Mouse (Mus musculus): Measurements from ENCODE around the gene Cbx1. TPM values are rescaled to one million over a fixed set of nuclear protein-coding genes. Genes with fewer than 3 reads are reported as not detected.

The Cbx1 gene
- total and polyA plus RNA-seq, 2 experiments: 9.7 to 16.0 TPM

DNA sequence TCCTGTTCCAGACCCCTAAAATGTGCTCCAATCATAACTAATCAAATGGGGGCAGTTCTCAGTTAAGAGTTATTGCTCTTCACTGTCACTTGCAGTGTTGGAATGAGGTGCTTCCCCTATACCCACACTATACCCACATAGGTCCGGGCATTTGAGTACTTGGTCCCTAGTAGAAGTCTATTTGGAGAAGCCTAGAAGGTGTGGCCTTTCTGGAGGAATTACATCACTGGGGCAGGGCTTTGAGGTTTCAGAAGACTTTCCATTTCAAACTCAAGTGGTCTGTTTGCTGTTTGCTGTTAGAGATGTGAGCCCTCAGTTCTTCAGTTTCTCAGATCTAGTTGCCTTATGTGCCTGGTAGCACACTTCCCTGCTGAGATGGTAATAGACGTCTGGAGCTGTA is 44.0 kb downstream of the Cbx1 start:
- no peak overlapping the region for H3K9ac ChIP-seq (ENCODE audit: low read depth, low read length)
- TF ChIP-seq CTCF (IDR thresholded peaks at IDR 0.05; ENCODE audit: low read depth, low read length) (no peak), POLR2A (IDR thresholded peaks at IDR 0.05; ENCODE audit: extremely low read depth, insufficient read depth, low read length) (no peak)
- DNase-seq (ENCODE audit: extremely low read depth, low read depth, low spot score): no peak
- no peaks in the 10 kb centered on the region for H3K27me3 ChIP-seq (ENCODE audit: control insufficient read depth, insufficient read depth, low read length)
- H3K4me3 ChIP-seq (ENCODE audit: insufficient read depth, low read depth, low read length): no peak overlapping the region
- H3K27ac ChIP-seq (replicated peaks; ENCODE audit: insufficient read depth, low read depth, low read length): no peak overlapping the region
- 0 out of 2 replicates have a peak, but pooled peaks cover under 1% of the 10 kb centered on the region for H3K79me2 ChIP-seq (ENCODE audit: control insufficient read depth, insufficient read depth, low read length)
- peaks cover 2% of the 10 kb centered on the region; the same call in 1 of the 2 replicates for H3K4me1 ChIP-seq (ENCODE audit: control insufficient read depth, insufficient read depth, low read length)
- WGBS: 85% methylated on average over 2 of the region's 2 CpGs
- H3K36me3 ChIP-seq (ENCODE audit: control insufficient read depth, insufficient read depth, low read length): no peaks in the 10 kb centered on the region

DNA sequence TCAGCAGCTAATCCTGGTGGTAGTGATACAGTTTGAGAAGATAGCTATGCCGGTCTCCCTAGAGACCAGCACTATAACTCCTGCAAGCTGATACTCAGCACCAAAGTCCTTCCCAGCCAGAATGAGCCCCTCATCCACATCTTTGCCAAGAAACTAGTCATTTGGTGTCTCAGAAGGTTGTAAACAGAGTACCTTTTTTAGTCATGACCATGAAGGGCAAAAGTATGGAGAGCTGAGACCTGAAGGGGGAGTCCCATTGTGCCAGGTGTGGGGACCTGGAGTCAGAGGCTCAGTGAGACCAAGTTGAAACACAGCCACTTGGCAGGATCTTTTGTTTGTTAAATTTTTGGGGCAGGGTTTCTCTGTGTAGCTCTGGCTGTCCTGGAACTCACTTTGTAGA is 45.2 kb downstream of the Cbx1 start:
- Histone ChIP-seq H3K27ac (replicated peaks; ENCODE audit: insufficient read depth, low read depth, low read length) (no peak overlapping the region), H3K9ac (ENCODE audit: low read depth, low read length) (no peak overlapping the region), H3K79me2 (ENCODE audit: control insufficient read depth, insufficient read depth, low read length) (no peaks in the 10 kb centered on the region), H3K4me3 (ENCODE audit: insufficient read depth, low read depth, low read length) (no peak overlapping the region), H3K36me3 (ENCODE audit: control insufficient read depth, insufficient read depth, low read length) (no peaks in the 10 kb centered on the region), H3K4me1 (ENCODE audit: control insufficient read depth, insufficient read depth, low read length) (peaks cover 2% of the 10 kb centered on the region; the same call in 1 of the 2 replicates), H3K27me3 (ENCODE audit: control insufficient read depth, insufficient read depth, low read length) (no peaks in the 10 kb centered on the region)
- TF ChIP-seq CTCF (IDR thresholded peaks at IDR 0.05; ENCODE audit: low read depth, low read length): no peak
- no peak for TF ChIP-seq POLR2A (IDR thresholded peaks at IDR 0.05; ENCODE audit: extremely low read depth, insufficient read depth, low read length)
- 88% methylated on average over 1 of the region's 1 CpGs for WGBS
- DNase-seq (ENCODE audit: extremely low read depth, low read depth, low spot score): no peak

- no peak for DNase-seq (ENCODE audit: extremely low read depth, low read depth, low spot score)
- 54% methylated on average over 9 of the region's 9 CpGs for WGBS
- H3K27ac ChIP-seq (replicated peaks; ENCODE audit: insufficient read depth, low read depth, low read length): no peak overlapping the region
- no peaks in the 10 kb centered on the region for H3K4me1 ChIP-seq (ENCODE audit: control insufficient read depth, insufficient read depth, low read length)
- H3K27me3 ChIP-seq (ENCODE audit: control insufficient read depth, insufficient read depth, low read length): no peaks in the 10 kb centered on the region
- no peak overlapping the region for H3K9ac ChIP-seq (ENCODE audit: low read depth, low read length)
- TF ChIP-seq POLR2A (IDR thresholded peaks at IDR 0.05; ENCODE audit: extremely low read depth, insufficient read depth, low read length): no peak
- TF ChIP-seq CTCF (IDR thresholded peaks at IDR 0.05; ENCODE audit: low read depth, low read length): peak; percentile 66
- H3K4me3 ChIP-seq (ENCODE audit: insufficient read depth, low read depth, low read length): no peak overlapping the region
- no peaks in the 10 kb centered on the region for H3K79me2 ChIP-seq (ENCODE audit: control insufficient read depth, insufficient read depth, low read length)
- no peaks in the 10 kb centered on the region for H3K36me3 ChIP-seq (ENCODE audit: control insufficient read depth, insufficient read depth, low read length)
These were observed 48.4 kb downstream of the Cbx1 start for GRCm38 (mm10) chr11:96837298-96837697.

GRCm38 (mm10) chr11:96838341-96838740 is 49.4 kb downstream of the Cbx1 start:
- H3K27ac ChIP-seq (replicated peaks; ENCODE audit: insufficient read depth, low read depth, low read length): no peak overlapping the region
- 82% methylated on average over 4 of the region's 4 CpGs for WGBS
- no peaks in the 10 kb centered on the region for H3K4me1 ChIP-seq (ENCODE audit: control insufficient read depth, insufficient read depth, low read length)
- no peaks in the 10 kb centered on the region for H3K79me2 ChIP-seq (ENCODE audit: control insufficient read depth, insufficient read depth, low read length)
- DNase-seq (ENCODE audit: extremely low read depth, low read depth, low spot score): no peak
- no peak for TF ChIP-seq CTCF (IDR thresholded peaks at IDR 0.05; ENCODE audit: low read depth, low read length)
- no peak for TF ChIP-seq POLR2A (IDR thresholded peaks at IDR 0.05; ENCODE audit: extremely low read depth, insufficient read depth, low read length)
- no peak overlapping the region for H3K4me3 ChIP-seq (ENCODE audit: insufficient read depth, low read depth, low read length)
- no peaks in the 10 kb centered on the region for H3K27me3 ChIP-seq (ENCODE audit: control insufficient read depth, insufficient read depth, low read length)
- no peaks in the 10 kb centered on the region for H3K36me3 ChIP-seq (ENCODE audit: control insufficient read depth, insufficient read depth, low read length)
- H3K9ac ChIP-seq (ENCODE audit: low read depth, low read length): no peak overlapping the region

DNA sequence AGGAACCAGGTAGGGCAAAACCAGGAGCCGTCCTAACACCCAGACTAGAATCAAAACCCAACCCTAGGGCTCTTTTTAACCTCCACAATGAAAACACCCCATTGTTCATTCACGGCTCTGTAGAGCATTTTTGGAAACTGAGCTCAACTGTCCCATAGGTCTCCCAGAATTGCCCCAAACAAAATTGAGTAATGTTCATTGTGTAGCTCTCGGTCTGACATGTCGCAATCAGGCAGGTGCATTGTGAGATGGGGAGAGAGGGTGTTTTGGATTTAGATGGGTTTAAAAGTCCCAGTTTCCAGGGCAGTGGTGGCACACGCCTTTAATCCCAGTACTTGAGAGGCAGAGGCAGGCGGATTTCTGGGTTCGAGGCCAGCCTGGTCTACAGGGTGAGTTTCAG is 50.5 kb downstream of the Cbx1 start:
- no peaks in the 10 kb centered on the region for H3K27me3 ChIP-seq (ENCODE audit: control insufficient read depth, insufficient read depth, low read length)
- H3K36me3 ChIP-seq (ENCODE audit: control insufficient read depth, insufficient read depth, low read length): no peaks in the 10 kb centered on the region
- DNase-seq (ENCODE audit: extremely low read depth, low read depth, low spot score): peak; percentile 39
- no peaks in the 10 kb centered on the region for H3K79me2 ChIP-seq (ENCODE audit: control insufficient read depth, insufficient read depth, low read length)
- no peaks in the 10 kb centered on the region for H3K4me1 ChIP-seq (ENCODE audit: control insufficient read depth, insufficient read depth, low read length)
- no peak overlapping the region for H3K27ac ChIP-seq (replicated peaks; ENCODE audit: insufficient read depth, low read depth, low read length)
- TF ChIP-seq POLR2A (IDR thresholded peaks at IDR 0.05; ENCODE audit: extremely low read depth, insufficient read depth, low read length): no peak
- no peak for TF ChIP-seq CTCF (IDR thresholded peaks at IDR 0.05; ENCODE audit: low read depth, low read length)
- H3K9ac ChIP-seq (ENCODE audit: low read depth, low read length): no peak overlapping the region
- H3K4me3 ChIP-seq (ENCODE audit: insufficient read depth, low read depth, low read length): no peak overlapping the region
- 48% methylated on average over 7 of the region's 7 CpGs for WGBS

GRCm38 (mm10) chr11:96839877-96840276 is 51.0 kb downstream of the Cbx1 start:
- TF ChIP-seq CTCF (IDR thresholded peaks at IDR 0.05; ENCODE audit: low read depth, low read length) (no peak), POLR2A (IDR thresholded peaks at IDR 0.05; ENCODE audit: extremely low read depth, insufficient read depth, low read length) (no peak)
- DNase-seq (ENCODE audit: extremely low read depth, low read depth, low spot score): no peak
- H3K79me2 ChIP-seq (ENCODE audit: control insufficient read depth, insufficient read depth, low read length): no peaks in the 10 kb centered on the region
- no peak overlapping the region for H3K4me3 ChIP-seq (ENCODE audit: insufficient read depth, low read depth, low read length)
- H3K27me3 ChIP-seq (ENCODE audit: control insufficient read depth, insufficient read depth, low read length): no peaks in the 10 kb centered on the region
- H3K36me3 ChIP-seq (ENCODE audit: control insufficient read depth, insufficient read depth, low read length): no peaks in the 10 kb centered on the region
- no peaks in the 10 kb centered on the region for H3K4me1 ChIP-seq (ENCODE audit: control insufficient read depth, insufficient read depth, low read length)
- no peak overlapping the region for H3K9ac ChIP-seq (ENCODE audit: low read depth, low read length)
- 71% methylated on average over 3 of the region's 3 CpGs for WGBS
- H3K27ac ChIP-seq (replicated peaks; ENCODE audit: insufficient read depth, low read depth, low read length): no peak overlapping the region
